Mouse (Mus musculus): ENCODE measurements around the gene Borcs6.

The Borcs6 gene

DNA sequence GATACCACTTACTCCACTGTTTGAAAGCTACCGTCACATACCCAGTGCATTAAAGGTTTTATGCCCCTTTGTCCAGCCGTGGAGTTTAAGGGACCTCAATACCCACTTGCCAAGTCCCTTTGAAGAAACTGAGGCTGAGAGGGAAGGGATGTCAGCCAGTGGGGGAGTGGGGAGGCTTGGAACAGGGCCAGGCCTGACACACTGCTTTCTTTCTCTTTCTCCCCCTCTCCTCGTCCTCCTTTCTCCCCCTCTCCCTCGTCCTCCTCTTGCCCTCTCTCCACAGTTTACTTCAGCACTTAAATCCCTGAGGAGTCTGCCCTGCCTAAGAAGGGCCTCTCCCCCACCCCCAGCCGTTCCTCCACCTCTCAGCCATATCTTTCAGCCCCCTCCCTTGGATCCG, 30.9 kb downstream of the Borcs6 start:
- peak; percentile 91 for DNase-seq

DNA sequence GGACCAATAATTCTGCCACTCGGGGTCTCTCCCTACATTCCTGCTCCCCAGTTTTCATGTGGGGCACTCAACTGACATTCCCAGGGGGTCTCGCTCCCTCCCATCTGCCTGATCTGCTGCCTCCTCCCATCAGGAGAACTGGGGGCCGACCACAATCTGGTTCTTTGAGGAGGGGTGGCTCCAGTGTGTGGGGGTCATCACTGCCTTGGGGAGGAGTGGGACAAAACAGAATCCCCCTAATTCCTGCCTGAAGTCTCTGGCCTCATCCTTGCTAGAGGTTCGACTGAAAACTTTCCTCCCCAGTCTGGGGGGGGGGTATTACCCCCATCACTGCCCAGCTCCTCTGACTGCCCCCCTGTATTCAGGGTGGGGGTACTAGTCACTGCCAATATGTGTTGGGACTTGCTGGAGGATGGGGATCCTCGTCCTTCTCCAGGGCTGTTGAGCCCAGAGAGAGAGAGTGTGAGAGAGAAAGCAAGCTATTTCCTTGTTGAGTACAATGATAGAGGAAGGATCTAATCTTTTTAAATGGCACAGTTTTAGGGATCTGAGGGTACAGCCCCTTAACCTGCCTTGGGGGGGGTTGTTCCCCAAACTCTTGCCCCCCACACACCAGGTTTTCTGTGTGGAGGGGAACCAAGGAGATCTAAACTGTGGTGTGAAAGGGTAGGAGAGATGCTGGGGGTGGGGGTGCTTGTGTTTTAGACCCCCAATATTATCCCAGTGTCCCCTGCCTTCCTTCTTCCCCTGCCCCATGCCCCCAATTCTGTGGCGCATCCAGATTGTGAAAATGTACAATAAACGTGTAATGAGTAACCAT, 32.3 kb downstream of the Borcs6 start:
- DNase-seq = peak; percentile 95

DNA sequence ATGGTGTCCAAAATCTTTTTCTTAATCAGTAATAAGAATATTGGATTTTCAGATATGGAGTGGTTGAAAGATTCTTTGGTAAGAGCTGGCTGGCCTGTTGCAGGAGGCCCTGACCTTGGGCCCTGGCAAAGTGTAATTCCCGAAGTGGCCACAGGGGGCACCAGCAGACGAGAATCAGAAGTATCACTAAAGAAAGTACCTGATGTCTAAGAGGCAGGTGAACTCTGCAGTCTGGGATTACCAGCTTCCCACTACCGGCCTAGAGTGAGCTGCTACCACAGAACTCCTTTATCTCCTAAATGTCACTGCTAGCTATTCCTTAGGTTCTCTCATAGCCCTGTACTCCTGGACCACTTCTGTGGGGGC, 32.9 kb downstream of the Borcs6 start:
- DNase-seq = peak; percentile 98

DNA sequence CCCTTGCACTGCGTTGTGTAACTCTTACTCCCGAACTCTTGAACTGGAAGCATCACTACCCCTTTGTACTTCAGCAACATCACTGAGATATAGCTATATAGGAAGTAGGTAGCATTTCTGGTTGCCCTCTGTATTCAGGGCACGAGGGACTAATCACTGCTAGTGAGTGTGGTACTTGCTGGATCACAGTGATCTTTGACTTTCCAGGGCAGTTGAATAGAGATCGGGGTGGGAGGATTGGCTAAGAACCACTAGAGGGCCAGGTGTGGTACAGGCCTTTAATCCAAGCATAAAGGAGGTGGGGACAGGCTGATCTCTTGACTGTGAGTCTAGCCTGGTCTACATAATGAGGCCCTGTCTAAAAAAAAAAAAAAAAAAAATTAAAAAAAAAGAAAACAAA, 33.4 kb downstream of the Borcs6 start:
- no peak for DNase-seq

DNA sequence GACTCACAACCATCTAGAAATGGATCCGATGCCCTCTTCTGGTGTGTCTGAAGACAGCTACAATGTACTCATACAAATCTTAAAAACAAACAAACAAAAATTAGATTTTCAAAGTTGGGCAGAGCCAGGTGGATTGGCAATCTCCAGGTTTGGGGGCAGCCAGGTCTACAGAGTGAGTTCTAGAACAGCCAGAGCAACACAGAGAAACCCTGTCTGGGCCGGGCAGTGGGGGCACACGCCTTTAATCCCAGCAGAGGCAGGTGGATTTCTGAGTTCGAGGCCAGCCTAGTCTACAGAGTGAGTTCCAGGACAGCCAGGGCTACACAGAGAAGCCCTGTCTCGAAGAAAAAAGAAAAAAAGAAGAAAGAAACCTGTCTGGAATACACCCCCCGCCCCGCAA, 34.3 kb downstream of the Borcs6 start:
- peak; percentile 93 for DNase-seq

DNA sequence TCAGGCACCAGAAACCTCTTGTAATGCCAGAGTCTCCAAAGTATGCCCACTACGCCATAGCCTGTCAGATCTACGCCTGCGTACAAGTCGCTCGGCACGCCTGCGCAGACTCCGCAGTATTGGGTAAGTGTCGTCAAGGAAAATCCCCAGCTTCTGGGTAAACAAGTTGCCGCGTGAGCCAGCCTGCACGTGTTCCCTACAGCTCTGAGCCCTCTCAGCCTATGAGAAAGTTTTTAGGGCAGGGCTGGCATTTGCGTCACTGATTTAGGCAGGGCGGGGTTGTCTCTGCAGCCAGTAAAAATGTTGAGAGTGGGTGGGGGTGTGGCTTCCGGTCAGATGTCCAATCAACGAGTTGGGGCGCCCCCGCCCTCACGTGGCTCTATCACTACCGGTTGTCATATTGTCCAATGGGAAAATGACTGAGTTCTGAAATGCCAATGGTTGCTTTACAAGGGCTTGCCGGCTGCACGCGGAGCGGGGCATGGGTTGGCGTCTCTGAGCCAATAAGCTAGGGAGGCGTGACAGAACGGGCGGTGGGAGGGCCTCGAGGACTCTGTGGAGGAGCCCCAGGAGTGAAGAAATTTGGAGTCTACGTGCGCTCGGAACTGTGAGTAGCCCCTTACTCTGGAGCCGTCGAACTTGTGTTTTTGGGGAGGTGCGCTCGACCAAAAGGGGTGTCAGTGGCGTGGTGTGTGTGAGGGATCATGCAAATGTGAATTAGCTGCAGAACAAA, 35.3 kb downstream of the Borcs6 start, which contains the start of gene Per1:
Gene Per1, plus strand, starts transcription at position 521 of the 733 bp plus-strand sequence.
- DNase-seq = peak; percentile 100

DNA sequence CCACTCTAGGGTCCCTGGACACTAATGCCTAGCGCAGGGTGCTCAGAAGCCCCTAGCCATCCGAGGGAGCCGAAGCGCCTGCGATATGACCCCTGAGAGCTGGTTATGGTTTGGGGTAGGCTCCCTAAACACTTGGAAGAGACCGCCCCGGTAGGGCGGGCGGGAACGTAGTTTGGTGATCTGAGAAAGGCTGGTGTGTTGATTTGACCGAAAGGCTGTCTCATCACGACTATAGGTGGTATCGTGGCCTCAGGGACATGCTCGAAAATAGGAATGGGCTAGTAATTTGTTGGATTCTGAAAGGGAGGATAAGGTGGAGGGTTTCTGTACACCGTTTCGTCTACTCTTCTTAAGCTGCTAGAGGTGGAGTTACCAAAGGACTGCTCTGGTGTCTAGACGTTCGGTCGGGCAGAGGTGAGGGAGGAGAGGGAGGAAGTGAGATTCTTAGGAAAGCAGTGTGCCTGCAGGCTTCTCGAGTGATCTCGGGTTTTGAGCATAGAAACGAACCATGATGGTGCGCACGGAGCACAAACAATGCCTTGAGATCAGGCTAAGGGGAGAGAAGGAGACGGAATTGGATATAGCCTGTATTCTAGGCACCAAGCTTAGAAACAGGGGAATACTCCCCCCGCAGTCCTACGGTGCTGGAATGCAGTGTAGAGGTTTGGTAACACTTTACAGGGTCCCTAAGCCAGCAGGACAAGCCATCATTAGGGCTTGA, 36.2 kb downstream of the Borcs6 start:
- peak; percentile 97 for DNase-seq

DNA sequence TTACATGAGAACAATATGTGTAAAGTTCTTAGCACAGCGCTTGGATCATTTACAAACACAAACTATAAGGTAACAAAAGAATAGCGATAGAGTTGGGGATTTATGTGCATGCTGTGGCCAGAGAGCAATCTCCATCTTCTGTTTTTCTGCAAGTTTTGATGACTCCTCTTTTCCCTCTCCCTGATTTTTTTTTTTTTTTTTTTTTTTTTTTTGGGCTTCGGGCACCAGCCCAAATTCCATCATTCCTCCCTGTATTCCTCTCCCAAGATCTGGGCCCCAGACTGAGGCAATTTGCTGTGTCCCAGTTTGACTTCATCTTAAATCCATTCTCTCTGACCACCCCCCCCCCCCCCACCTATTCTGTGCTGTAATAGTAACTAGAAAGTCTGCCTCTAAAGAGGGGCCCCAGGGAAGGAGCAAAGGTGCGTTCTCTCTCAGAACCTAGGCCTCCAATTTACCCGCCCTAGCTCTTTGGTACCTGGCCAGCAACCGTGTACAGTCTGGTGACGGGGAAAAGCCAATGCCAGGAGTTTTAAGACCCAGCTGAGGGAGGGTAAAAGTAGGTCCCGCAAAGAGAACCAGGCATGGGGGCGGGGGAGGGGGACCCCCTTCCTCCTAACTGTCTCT, 37.0 kb downstream of the Borcs6 start:
- no peak for DNase-seq

DNA sequence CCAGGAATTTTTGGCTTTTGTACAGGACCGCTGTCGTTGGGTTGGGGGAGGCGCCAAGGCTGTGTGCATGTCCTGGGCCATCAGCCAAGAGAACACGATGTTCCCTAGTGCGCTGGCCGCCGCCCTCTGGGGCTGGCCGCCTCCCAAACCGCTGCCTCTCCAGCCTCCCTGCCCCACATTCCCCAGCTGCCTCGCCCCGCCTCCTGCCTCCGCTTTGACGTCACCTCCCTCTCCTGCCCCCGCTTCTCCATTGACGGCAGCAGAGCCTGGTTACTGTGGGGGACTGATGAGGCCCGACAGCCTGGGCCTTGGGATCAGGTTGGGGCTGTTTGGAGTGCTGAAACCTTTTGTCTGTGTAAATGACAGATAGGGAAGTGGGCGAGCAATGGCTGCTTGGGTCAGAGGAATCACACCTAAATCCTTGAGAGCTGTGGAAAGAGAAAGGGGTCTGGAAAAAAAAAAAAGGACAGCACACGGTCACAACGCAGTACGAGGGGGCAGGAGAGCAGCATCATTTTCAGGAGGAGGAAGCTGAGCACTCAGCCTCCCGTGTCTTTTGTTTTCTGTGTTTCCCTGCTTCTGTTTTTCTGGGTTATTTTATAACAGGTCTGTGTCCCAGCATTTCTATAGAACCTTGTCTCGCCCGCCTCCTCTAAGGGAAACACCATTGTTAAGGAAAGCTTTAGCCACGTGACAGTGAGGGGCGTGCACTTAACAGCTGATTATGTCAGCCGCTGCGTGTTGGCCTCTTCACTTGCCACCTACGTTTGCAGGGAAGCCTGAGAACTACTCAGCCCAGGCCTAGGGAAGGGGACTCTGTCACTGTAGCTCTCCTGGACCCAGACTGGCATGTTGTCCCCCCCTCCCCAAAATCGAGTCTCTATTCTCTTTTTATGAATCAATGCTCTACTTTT, 37.7 kb downstream of the Borcs6 start:
- DNase-seq = peak; percentile 100

DNA sequence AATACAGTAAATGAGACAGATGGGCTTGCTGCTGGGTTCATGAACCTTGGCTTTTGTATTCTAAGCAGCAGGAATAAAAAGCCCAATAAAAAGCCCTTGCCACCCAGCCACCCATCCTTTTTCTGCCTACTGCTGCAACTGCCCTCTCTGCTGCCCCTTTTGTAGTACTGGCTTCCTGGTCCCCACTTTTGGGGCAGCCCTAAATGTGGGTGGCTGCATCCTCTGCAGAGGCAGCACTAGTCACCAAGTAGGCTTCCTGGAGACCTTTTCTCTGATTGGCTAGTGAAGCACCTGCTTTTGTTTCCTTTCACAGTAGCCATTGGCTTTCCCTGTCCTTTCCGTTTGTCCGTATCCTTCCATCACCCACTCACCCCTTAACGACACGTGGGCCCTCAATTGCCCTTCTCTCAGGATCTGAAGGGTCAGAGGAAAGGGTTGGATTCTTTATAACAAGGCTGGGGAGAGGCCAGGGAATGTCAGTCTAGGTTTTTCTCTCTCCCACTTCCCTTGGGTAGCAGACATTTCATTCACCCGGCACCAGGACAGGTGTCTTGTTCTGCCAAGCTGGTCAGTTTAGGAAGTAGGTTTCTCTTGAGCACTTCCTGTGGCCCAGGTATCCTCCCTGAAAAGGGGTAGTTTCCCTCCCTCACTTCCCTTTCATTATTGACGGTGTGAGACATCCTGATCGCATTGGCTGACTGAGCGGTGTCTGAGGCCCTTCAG, 38.7 kb downstream of the Borcs6 start:
- DNase-seq = no peak

DNA sequence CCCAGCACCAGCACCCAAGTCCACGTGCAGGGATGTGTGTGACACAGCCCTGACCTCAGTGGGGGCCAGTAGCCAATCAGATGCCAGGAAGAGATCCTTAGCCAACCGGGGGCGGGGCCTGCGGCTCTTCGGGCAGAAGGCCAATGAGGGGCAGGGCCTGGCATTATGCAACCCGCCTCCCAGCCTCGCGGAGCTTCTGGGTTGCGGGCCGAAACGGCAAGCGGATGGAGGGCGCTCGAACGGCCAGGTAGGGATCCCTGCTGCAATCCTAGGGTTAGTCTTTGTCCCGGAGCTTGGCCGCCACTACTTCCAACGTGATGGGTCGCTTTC, 39.2 kb downstream of the Borcs6 start:
- peak; percentile 100 for DNase-seq

DNA sequence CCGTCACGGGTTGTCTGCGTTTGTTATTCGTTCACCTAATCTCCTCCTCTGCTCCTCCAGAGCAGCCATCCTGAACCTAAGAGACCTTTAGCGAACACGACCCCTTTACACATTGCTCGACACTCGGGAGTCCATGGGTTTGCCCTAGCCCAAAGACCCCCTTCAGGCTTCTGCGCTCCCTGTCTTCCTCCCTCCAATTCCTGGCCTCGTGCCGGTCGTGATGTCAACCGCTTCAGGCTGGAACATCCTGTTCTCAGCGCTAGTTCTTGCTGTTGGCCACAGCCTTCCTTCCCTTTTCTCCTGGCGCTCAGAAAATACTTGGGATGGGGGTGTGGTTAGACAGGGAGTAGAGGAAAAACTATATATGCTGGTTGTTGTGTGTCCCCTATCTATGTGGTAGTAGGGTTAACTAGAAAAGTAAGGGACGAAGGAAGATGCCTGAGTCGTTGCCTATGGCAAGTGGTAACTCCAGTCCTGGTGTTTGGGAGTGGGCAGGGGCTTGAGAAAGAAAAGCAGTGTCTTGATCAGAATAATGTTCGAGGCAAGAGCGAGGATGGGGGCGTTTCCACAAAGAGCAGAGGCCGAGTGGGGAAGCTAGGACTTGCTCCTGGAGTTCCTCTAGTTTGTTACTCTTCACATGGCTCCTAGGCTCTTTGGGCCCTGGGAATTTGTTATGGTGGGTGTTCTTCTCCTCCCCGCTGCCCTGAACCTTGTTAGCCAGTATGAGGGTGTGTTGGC, 39.8 kb downstream of the Borcs6 start:
- peak; percentile 99 for DNase-seq

DNA sequence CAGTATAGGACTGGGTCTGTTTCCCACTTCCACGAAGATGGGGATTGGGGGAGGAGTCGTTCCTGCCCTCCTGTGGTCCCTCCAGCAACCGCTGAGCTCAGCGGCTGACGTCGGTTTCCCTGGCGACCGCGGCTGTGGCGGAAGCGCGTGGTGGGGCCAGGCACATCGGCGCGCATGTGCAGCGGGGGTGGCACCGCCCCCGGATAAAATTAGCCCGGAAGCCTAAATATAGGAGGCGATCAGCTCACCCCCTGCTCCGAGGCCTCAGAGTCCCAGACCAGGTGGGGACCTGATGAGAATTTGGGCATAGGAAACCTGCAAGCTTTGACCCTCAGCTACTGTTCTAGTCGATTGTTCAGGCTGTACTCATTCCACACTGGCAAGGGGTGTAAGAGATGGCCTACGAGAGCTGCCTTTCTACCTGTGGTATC, 40.4 kb downstream of the Borcs6 start:
- peak; percentile 100 for DNase-seq

DNA sequence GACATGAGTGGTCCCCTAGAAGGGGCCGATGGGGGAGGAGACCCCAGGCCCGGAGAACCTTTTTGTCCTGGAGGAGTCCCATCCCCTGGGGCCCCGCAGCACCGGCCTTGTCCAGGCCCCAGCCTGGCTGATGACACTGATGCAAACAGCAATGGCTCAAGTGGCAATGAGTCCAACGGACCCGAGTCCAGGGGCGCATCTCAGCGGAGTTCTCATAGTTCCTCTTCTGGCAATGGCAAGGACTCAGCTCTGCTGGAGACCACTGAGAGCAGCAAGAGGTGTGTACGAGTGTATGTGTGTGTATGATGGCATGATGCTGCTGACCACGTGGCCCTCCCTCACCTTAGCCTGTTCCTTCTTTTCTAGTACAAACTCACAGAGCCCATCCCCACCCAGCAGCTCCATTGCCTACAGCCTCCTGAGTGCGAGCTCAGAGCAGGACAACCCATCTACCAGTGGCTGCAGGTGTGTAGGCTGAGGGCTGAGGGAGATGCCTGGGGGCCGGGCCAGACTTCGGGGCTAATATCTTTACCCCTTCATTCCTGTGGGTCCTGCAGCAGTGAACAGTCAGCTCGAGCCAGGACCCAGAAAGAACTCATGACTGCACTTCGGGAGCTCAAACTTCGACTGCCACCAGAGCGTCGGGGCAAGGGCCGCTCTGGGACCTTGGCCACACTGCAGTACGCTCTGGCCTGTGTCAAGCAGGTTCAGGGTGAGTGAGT, 41.3 kb downstream of the Borcs6 start:
- peak; percentile 98 for DNase-seq

DNA sequence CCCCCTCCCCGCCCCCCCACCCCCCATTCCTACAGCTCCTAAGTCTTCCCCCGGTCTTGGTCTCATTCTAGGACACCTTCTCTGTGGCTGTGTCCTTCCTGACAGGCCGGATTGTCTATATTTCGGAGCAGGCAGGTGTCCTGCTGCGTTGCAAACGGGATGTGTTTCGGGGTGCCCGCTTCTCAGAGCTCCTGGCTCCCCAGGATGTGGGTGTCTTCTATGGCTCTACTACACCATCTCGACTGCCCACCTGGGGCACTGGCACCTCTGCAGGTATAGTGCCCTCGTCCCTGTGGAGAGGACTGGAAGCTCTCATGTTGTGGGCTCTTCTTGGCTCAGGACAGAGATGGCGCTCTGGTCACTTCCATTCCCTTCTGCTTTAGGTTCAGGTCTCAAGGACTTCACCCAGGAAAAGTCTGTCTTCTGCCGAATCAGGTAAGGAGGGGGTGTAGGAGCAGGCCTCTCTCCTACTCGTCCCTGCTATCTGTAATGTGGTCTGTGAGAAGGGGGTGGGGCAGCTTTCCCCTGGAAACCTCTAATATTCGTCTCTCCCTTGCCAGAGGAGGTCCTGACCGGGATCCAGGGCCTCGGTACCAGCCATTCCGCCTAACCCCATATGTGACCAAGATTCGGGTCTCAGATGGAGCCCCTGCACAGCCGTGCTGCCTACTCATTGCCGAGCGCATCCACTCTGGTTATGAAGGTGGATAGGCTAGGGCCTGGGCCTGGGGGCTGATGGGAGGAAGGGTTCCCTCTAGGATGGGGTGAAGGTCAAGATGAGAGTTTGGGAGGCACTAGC, 42.3 kb downstream of the Borcs6 start:
- peak; percentile 95 for DNase-seq

DNA sequence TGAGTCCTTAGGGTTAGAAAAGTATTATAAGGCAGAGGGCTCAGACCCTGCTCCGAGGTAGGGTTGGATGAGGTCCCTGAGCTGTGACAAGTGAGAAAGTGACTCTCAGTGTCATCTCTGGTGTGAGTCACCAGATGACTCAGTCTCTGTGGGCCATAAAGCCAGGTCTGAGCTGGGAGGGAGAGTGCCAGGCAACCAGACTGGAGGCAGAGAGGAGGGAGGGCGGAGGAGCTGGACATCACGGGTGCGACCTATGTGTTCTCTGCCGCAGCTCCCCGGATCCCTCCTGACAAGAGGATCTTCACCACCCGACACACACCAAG, 42.8 kb downstream of the Borcs6 start:
- peak; percentile 94 for DNase-seq

DNA sequence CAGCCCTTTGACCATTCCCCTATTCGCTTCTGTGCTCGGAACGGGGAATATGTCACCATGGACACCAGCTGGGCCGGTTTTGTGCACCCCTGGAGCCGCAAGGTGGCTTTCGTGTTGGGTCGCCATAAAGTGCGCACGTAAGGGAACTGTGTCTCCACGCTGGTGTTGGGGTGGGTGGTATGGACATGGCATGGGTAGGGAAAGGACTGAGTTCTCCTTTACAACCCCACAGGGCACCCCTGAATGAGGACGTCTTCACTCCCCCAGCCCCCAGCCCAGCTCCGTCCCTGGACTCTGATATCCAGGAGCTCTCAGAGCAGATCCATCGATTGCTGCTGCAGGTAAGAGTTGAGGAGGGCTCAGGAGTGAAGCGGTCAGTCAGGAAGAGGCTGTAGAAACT, 43.6 kb downstream of the Borcs6 start:
- peak; percentile 93 for DNase-seq

DNA sequence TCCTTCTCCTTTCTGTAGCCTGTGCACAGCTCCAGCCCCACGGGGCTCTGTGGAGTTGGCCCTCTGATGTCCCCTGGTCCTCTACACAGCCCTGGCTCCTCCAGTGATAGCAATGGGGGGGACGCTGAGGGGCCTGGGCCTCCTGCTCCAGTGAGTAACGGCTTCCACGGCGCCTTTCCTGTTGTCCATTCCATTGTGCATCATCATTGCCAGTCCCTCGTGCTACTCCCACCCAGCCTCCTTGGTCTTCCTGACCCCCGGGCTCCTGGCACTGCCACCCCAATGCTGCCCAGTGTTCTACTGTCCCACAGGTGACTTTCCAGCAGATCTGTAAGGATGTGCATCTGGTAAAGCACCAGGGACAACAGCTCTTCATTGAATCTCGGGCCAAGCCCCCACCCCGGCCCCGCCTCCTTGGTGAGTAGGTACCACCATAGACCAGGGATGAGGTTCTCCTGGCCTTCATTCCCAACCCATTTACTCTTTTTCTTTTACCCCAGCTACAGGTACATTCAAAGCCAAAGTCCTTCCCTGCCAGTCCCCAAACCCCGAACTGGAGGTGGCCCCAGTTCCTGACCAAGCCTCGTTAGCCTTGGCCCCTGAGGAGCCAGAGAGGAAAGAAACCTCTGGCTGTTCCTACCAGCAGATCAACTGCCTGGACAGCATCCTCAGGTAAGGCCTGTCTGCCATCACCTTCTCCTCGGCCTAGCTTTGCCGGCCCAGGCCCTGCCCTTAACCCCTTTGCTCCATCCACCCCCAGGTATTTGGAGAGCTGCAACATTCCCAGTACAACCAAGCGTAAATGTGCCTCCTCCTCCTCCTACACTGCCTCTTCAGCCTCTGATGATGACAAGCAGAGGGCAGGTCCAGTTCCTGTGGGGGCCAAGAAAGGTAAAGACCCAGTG, 44.3 kb downstream of the Borcs6 start:
- DNase-seq = peak; percentile 94

Data from heart, adult 11 months (tissue).